Mouse (Mus musculus): ENCODE measurements around the gene Slco3a1. TPM values are rescaled to one million over a fixed set of nuclear protein-coding genes. Genes with fewer than 3 reads are reported as not detected.
"Not testable (repeated sequence)": the region's sequence is repeated elsewhere in the genome, so short reads cannot be mapped to it uniquely, and the experiment has no call there.

The Slco3a1 gene
- polyA plus RNA-seq, 1 experiment from 2014 or later, result 1.2 TPM

DNA sequence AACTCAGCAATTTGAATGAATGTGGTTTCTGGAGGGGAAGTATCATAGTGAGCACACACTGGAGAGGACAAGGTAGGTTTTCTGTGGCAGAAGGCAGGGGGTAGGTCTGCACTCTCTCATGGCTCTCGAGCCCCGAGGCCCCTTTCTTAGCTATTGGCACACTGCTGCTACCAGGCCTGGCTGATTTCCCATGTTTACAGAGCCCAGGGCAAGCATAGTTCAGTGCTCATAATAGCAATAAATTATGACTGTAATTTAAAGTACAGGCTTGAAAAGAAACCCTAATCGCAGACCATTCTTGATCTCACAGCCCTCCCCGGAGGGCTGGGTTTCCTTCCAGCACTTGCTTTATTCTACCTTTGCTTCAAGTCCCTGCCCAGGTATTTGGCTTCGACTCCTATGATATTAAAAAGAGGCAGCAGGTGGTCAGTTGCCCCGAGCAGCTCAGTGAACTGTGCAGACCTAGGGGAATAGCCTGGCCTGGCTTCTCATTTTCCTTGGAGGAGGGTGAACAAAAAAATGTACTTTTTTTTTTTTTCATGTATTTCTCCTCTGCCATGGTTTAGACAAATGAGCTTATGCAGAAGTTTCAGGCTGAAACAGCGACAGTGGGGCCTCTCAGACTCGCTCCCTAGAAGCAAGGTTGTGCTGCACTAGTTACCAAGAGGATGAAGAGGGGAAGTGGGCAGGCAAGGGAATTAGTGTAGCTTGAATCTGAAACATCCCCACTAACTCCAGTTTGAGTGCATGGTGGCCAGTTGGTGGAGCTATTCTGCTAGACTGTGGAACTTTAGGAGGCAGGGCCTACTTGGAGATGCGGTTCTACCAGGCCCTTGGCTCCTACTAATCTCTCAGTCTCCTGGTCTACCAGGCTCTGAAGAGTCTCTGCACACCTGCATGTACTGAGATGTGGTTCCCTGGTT, 130.4 kb downstream of the Slco3a1 start:
- Histone ChIP-seq H3K4me2 (no peak overlapping the region), H3K9me3 (replicated peaks) (no peaks in the 10 kb centered on the region), H3K36me3 (no peaks in the 10 kb centered on the region), H3K4me1 (replicated peaks) (no peaks in the 10 kb centered on the region), H3K9ac (no peak overlapping the region), H3K27ac (no peak overlapping the region), H3K27me3 (no peaks in the 10 kb centered on the region), H3K4me3 (replicated peaks) (no peak overlapping the region)
- WGBS (ENCODE audit: insufficient replicate concordance), result 43% methylated on average over 9 of the region's 9 CpGs
- ATAC-seq (ENCODE audit: low read depth) (no peak), DNase-seq (no peak)

GRCm38 (mm10) chr7:74423316-74423715, 131.3 kb downstream of the Slco3a1 start:
- Histone ChIP-seq H3K4me3 (replicated peaks) (no peak overlapping the region), H3K9ac (no peak overlapping the region), H3K4me2 (no peak overlapping the region), H3K4me1 (replicated peaks) (no peaks in the 10 kb centered on the region), H3K9me3 (replicated peaks) (no peaks in the 10 kb centered on the region), H3K27ac (no peak overlapping the region), H3K27me3 (no peaks in the 10 kb centered on the region), H3K36me3 (no peaks in the 10 kb centered on the region)
- no peak for DNase-seq
- ATAC-seq (ENCODE audit: low read depth), result no peak
- 51% methylated on average over 3 of the region's 3 CpGs for WGBS (ENCODE audit: insufficient replicate concordance)

DNA sequence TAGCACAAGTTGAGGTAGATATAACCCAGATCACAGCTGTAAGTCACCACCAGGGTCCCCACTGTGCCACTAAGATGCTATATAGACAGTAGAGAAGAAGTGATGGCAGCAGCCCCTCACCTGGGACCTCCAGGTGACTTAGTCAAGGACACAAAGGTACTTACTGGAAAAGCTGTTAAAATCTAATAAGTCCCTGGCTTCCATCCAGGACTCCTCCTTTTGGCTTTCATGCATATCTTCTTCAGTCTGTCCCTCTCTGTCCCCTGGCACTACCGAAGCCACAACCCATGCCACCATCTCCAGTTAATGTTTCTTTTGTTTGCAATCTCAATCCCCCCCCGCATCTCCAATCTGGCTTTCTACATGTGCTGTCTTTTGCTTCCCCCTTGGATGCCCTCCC, 131.8 kb downstream of the Slco3a1 start:
- 66% methylated on average over 2 of the region's 2 CpGs for WGBS (ENCODE audit: insufficient replicate concordance)
- DNase-seq (no peak), ATAC-seq (ENCODE audit: low read depth) (no peak)
- H3K27me3 ChIP-seq, result no peaks in the 10 kb centered on the region
- H3K4me3 ChIP-seq (replicated peaks), result no peak overlapping the region
- H3K4me1 ChIP-seq (replicated peaks), result no peaks in the 10 kb centered on the region
- H3K9ac ChIP-seq, result no peak overlapping the region
- no peak overlapping the region for H3K27ac ChIP-seq
- H3K4me2 ChIP-seq, result no peak overlapping the region
- H3K9me3 ChIP-seq (replicated peaks), result no peaks in the 10 kb centered on the region
- H3K36me3 ChIP-seq, result no peaks in the 10 kb centered on the region

GRCm38 (mm10) chr7:74422002-74422401, 132.6 kb downstream of the Slco3a1 start:
- DNase-seq (no peak), ATAC-seq (ENCODE audit: low read depth) (no peak)
- no peak overlapping the region for H3K4me3 ChIP-seq (replicated peaks)

GRCm38 (mm10) chr7:74421591-74421990, 133.0 kb downstream of the Slco3a1 start:
- 77% methylated on average over 2 of the region's 2 CpGs for WGBS (ENCODE audit: insufficient replicate concordance)
- Histone ChIP-seq H3K4me1 (replicated peaks) (no peaks in the 10 kb centered on the region), H3K9ac (no peak overlapping the region), H3K9me3 (replicated peaks) (no peaks in the 10 kb centered on the region), H3K27me3 (no peaks in the 10 kb centered on the region), H3K4me2 (no peak overlapping the region), H3K27ac (no peak overlapping the region), H3K36me3 (no peaks in the 10 kb centered on the region), H3K4me3 (replicated peaks) (no peak overlapping the region)
- no peak for ATAC-seq (ENCODE audit: low read depth)
- no peak for DNase-seq

More at GRCm38 (mm10) chr7:74422002-74422401, 132.6 kb downstream of the Slco3a1 start:
- H3K9me3 ChIP-seq (replicated peaks), result no peaks in the 10 kb centered on the region
- H3K9ac ChIP-seq, result no peak overlapping the region
- H3K27ac ChIP-seq, result no peak overlapping the region
- H3K36me3 ChIP-seq, result no peaks in the 10 kb centered on the region
- H3K27me3 ChIP-seq, result no peaks in the 10 kb centered on the region
- 37% methylated on average over 13 of the region's 13 CpGs for WGBS (ENCODE audit: insufficient replicate concordance)
- no peak overlapping the region for H3K4me2 ChIP-seq
- no peaks in the 10 kb centered on the region for H3K4me1 ChIP-seq (replicated peaks)

GRCm38 (mm10) chr7:74419706-74420105, 134.9 kb downstream of the Slco3a1 start:
- H3K36me3 ChIP-seq, result no peaks in the 10 kb centered on the region
- H3K4me3 ChIP-seq (replicated peaks), result no peak overlapping the region
- H3K27me3 ChIP-seq, result no peaks in the 10 kb centered on the region
- no peaks in the 10 kb centered on the region for H3K4me1 ChIP-seq (replicated peaks)
- H3K9me3 ChIP-seq (replicated peaks), result no peaks in the 10 kb centered on the region
- no peak overlapping the region for H3K27ac ChIP-seq
- H3K9ac ChIP-seq, result no peak overlapping the region
- WGBS (ENCODE audit: insufficient replicate concordance), result 61% methylated on average over 4 of the region's 4 CpGs
- no peak for DNase-seq
- no peak for ATAC-seq (ENCODE audit: low read depth)
- no peak overlapping the region for H3K4me2 ChIP-seq

DNA sequence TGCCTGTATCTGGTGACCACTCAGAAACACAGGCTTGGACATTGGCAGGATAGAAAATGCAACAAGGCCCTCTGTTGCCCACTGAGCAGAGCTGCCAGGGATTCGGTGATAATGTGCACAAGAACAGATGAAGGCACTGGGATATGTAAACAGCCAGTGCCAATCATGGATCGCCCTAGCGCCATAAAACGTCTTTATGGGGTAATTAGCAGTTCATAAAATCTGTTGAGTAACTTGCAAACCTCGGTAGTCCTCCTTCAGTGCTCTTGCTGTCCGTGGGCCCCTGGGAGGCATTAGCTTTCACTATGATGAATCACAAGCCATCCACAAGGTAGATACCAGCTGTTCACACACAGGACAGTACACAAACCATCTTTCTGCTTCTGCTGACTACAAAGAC, 137.6 kb downstream of the Slco3a1 start:
- H3K27me3 ChIP-seq, result no peaks in the 10 kb centered on the region
- DNase-seq, result no peak
- H3K9ac ChIP-seq, result no peak overlapping the region
- no peak overlapping the region for H3K27ac ChIP-seq
- H3K4me3 ChIP-seq (replicated peaks), result no peak overlapping the region
- no peaks in the 10 kb centered on the region for H3K36me3 ChIP-seq
- no peak overlapping the region for H3K4me2 ChIP-seq
- 60% methylated on average over 6 of the region's 6 CpGs for WGBS (ENCODE audit: insufficient replicate concordance)
- H3K9me3 ChIP-seq (replicated peaks), result no peaks in the 10 kb centered on the region
- no peak for ATAC-seq (ENCODE audit: low read depth)
- H3K4me1 ChIP-seq (replicated peaks), result no peaks in the 10 kb centered on the region

DNA sequence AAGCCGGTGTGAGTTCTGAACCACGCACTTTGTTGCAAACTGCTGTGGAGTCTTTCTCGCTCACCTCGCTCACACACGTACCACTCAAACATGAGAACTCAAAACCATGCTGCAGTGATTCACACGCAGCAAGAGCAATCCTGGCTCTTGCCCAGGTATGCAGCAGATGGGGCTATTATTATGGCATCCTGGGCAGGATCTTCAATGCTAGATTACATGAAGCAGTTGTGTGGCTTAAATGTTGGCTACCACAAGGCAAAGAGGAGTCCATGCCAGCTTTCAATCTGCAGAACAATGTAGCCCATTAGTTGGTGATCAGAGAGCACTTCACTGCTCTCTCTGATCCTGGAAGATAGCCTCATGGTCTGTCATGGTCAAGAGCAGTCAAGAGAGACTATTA, 139.3 kb downstream of the Slco3a1 start:
- no peak overlapping the region for H3K4me3 ChIP-seq (replicated peaks)
- no peak for ATAC-seq (ENCODE audit: low read depth)
- no peaks in the 10 kb centered on the region for H3K9me3 ChIP-seq (replicated peaks)
- no peak overlapping the region for H3K27ac ChIP-seq
- DNase-seq, result no peak
- no peaks in the 10 kb centered on the region for H3K36me3 ChIP-seq
- no peak overlapping the region for H3K9ac ChIP-seq
- 80% methylated on average over 6 of the region's 6 CpGs for WGBS (ENCODE audit: insufficient replicate concordance)
- H3K4me2 ChIP-seq, result no peak overlapping the region
- H3K4me1 ChIP-seq (replicated peaks), result no peaks in the 10 kb centered on the region
- H3K27me3 ChIP-seq, result no peaks in the 10 kb centered on the region

DNA sequence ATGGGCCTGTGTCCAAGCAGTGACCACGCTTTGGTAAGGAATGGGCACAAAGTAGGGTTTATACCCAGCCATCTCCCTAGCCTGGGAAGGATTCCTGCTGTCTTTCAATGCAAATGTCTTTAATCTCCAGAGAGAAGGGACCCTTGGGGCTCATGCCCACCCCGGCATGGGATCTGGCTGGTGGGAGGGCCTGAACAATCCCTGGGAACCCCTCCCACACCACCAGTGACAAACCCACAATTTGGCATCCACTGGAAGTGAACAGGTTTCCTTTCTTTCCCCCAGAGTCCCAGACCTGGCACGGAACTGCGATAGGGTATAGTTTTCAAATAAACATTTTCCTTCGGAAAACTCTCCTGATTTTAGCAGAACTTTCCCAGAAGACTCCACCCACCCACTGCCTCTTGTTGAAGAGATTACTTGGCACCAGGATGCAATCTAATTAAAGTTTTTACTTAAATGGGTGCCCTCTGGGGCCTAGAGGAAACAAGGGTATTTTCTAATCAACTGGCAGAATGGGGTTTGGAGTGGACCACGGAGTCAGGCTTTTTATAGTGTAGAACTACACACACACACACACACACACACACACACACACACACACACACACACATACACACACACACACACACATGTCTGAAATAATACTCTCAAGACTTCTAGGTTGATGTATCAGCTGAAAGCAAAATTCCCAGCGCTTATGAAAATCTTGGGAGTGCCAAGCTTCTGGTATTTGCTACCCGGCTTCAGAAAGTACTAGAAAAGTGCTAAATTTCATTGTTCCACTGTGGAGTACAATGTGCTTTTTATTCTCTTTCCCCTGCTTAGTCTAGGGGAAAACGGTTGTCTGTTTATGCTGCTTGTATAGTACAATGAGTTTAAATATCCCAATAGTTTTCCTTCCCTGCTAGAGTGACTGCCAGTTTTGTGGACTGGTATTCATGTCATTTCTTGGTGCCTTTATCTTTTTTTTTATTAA, 140.6 kb downstream of the Slco3a1 start:
- DNase-seq (no peak), ATAC-seq (ENCODE audit: low read depth) (no peak)
- Histone ChIP-seq H3K4me3 (replicated peaks) (no peak overlapping the region), H3K36me3 (no peaks in the 10 kb centered on the region), H3K9me3 (replicated peaks) (no peaks in the 10 kb centered on the region), H3K9ac (no peak overlapping the region), H3K4me1 (replicated peaks) (no peaks in the 10 kb centered on the region), H3K4me2 (no peak overlapping the region), H3K27me3 (no peaks in the 10 kb centered on the region), H3K27ac (no peak overlapping the region)
- 76% methylated on average over 9 of the region's 9 CpGs for WGBS (ENCODE audit: insufficient replicate concordance)

- Histone ChIP-seq H3K9me3 (replicated peaks) (no peaks in the 10 kb centered on the region), H3K36me3 (no peaks in the 10 kb centered on the region), H3K4me3 (replicated peaks) (no peak overlapping the region), H3K27ac (no peak overlapping the region), H3K4me1 (replicated peaks) (no peaks in the 10 kb centered on the region), H3K27me3 (no peaks in the 10 kb centered on the region), H3K9ac (no peak overlapping the region), H3K4me2 (no peak overlapping the region)
- DNase-seq (no peak), ATAC-seq (ENCODE audit: low read depth) (no peak)
- WGBS (ENCODE audit: insufficient replicate concordance), result 64% methylated on average over 13 of the region's 13 CpGs
Measured at GRCm38 (mm10) chr7:74408601-74409323, 145.8 kb downstream of the Slco3a1 start.

GRCm38 (mm10) chr7:74407851-74408250, 146.7 kb downstream of the Slco3a1 start:
- H3K4me1 ChIP-seq (replicated peaks); H3K27me3 ChIP-seq; H3K4me2 ChIP-seq; H3K4me3 ChIP-seq (replicated peaks); ATAC-seq (ENCODE audit: low read depth); H3K27ac ChIP-seq; H3K9ac ChIP-seq; DNase-seq; H3K9me3 ChIP-seq (replicated peaks); H3K36me3 ChIP-seq: not testable (repeated sequence)

Data from liver, embryonic 13.5 days (tissue).